Mouse (Mus musculus): ENCODE measurements at regions not wholly inside any gene's neighbourhood (a gene's known extent, or its start where the extent isn't known, plus 50 kb on each side); places are given as distances from the start of the nearest gene placed in this dataset.

DNA sequence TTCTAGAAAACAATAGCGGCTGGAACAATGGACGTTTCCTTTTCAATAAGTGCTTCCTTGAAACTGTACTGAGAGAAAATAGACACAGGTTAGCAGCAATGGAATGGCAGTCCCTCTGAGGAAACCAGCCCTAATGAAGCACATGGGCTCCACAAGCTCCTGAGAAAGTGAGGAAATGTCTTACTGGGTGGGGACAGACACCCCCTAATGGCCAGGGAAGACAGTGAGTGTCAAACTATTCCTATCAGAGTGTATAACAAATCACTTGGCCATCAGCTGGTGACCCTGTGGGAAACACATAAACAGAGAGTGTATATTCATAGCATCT lies 333.9 kb downstream of the Fat4 start:
- TF ChIP-seq POLR2A (IDR thresholded peaks at IDR 0.05; ENCODE audit: extremely low read depth, insufficient read depth, low read length) (no peak), CTCF (IDR thresholded peaks at IDR 0.05; ENCODE audit: extremely low read depth, insufficient read depth, low read length) (no peak)

Measured in cortical plate, adult 2 months (tissue).